Mouse (Mus musculus): ENCODE results near the gene Rps6kb2. TPM values are rescaled to one million over a fixed set of nuclear protein-coding genes. Genes with fewer than 3 reads are reported as not detected.

Rps6kb2 gene
- polyA plus RNA-seq, 1 experiment from 2014 or later, result 45.7 TPM

DNA sequence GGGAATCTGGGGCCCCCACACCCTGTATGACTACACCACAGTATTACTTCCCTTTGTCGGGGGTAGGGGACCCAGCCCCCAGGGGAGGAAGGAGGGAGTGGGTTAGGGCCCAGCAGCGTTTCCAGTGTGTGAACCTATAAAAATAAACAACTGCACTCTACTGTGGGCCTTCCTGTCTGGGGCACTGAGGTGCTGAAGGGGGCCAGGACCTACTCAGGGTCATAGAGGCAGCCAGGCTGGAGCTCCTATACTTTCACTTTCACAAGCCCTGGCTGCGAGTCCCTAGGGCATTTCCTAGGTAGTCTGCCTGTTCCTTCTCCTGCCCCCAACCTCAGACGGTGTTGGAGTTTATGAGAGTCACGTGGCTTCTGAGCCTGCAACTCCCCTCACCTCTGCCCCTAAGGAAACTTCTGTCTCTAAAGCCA is 49.3 kb downstream of the Rps6kb2 start:
- Histone ChIP-seq H3K36me3 (ENCODE audit: control insufficient read depth, insufficient read depth, low read length) (0 out of 2 replicates have a peak, but pooled peaks cover 2% of the 10 kb centered on the region), H3K4me3 (ENCODE audit: low read depth, low read length) (no peak overlapping the region), H3K27me3 (ENCODE audit: control insufficient read depth, insufficient read depth, low read length) (no peaks in the 10 kb centered on the region), H3K4me2 (replicated peaks; ENCODE audit: low read depth, low read length) (no peak overlapping the region), H3K9me3 (ENCODE audit: control insufficient read depth, low read length) (no peaks in the 10 kb centered on the region), H3K27ac (ENCODE audit: low read depth, low read length) (no peak overlapping the region), H3K9ac (ENCODE audit: low read depth, low read length) (no peak overlapping the region), H3K4me1 (replicated peaks; ENCODE audit: control insufficient read depth, insufficient read depth, low read length) (no peaks in the 10 kb centered on the region)
- DNase-seq (ENCODE audit: low spot score) (no peak), ATAC-seq (ENCODE audit: low FRiP score) (no peak)
- 62% methylated on average over 5 of the region's 5 CpGs for WGBS

DNA sequence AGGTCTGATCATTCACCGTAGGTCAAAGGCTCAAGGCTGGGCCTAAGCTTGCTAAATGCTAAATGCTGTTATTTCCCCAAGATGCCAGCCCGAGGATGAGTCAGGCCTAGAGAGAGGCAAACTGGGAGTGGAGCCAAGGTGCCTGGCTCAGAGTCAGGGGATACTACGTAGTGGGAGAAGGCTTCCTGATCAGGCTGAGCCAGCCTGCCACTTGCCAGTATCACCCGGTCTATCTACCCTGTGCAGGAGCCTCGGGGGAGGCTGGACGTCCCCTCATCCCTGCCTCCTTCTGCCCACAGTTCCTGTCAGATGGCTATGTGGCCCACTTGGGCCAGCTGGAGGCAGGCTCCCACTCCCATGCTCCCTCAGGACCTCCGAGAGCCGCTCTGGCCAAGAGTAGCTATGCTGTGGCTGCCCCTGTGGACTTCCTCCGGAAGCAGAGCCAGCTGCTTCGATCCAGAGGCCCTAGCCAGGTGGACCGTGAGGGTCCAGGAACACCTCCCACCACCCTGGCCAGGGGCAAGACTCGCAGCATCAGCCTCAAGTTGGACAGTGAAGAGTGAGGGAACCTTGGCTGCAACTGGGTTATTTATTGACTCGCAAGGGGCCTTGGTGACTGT is 49.9 kb downstream of the Rps6kb2 start:
- H3K27me3 ChIP-seq (ENCODE audit: control insufficient read depth, insufficient read depth, low read length), result no peaks in the 10 kb centered on the region
- no peak overlapping the region for H3K9ac ChIP-seq (ENCODE audit: low read depth, low read length)
- no peak for DNase-seq (ENCODE audit: low spot score)
- no peak overlapping the region for H3K4me2 ChIP-seq (replicated peaks; ENCODE audit: low read depth, low read length)
- 0 out of 2 replicates have a peak, but pooled peaks cover 2% of the 10 kb centered on the region for H3K36me3 ChIP-seq (ENCODE audit: control insufficient read depth, insufficient read depth, low read length)
- WGBS, result 88% methylated on average over 13 of the region's 13 CpGs
- no peak overlapping the region for H3K4me3 ChIP-seq (ENCODE audit: low read depth, low read length)
- H3K9me3 ChIP-seq (ENCODE audit: control insufficient read depth, low read length), result no peaks in the 10 kb centered on the region
- no peaks in the 10 kb centered on the region for H3K4me1 ChIP-seq (replicated peaks; ENCODE audit: control insufficient read depth, insufficient read depth, low read length)
- H3K27ac ChIP-seq (ENCODE audit: low read depth, low read length), result no peak overlapping the region
- ATAC-seq (ENCODE audit: low FRiP score), result no peak

GRCm38 (mm10) chr19:4112063-4112960 is 50.8 kb downstream of the Rps6kb2 start:
- H3K4me2 ChIP-seq (replicated peaks; ENCODE audit: low read depth, low read length), result no peak overlapping the region
- no peak for DNase-seq (ENCODE audit: low spot score)
- 0 out of 2 replicates have a peak, but pooled peaks cover 2% of the 10 kb centered on the region for H3K36me3 ChIP-seq (ENCODE audit: control insufficient read depth, insufficient read depth, low read length)
- no peaks in the 10 kb centered on the region for H3K4me1 ChIP-seq (replicated peaks; ENCODE audit: control insufficient read depth, insufficient read depth, low read length)
- no peak overlapping the region for H3K27ac ChIP-seq (ENCODE audit: low read depth, low read length)
- no peaks in the 10 kb centered on the region for H3K9me3 ChIP-seq (ENCODE audit: control insufficient read depth, low read length)
- ATAC-seq (ENCODE audit: low FRiP score), result no peak
- no peak overlapping the region for H3K4me3 ChIP-seq (ENCODE audit: low read depth, low read length)
- H3K27me3 ChIP-seq (ENCODE audit: control insufficient read depth, insufficient read depth, low read length), result no peaks in the 10 kb centered on the region
- 92% methylated on average over 26 of the region's 26 CpGs for WGBS
- H3K9ac ChIP-seq (ENCODE audit: low read depth, low read length), result no peak overlapping the region

DNA sequence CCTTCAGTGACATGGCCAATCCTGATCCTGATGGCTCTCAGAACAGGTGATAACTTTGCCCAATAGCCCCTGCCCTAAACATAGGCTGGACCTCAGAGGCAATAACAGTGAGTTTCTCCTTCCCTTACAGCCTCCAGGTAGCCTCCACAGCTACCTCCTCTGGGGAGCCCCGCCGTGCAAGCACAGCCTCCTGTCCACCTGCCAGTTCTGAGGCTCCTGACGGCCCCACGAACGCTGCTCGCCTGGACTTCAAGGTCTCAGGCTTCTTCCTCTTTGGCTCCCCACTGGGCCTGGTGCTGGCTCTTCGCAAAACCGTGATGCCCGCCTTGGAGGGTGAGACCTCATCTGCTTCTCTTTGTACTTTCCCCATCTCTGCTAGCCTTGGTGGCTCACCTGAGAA is 54.6 kb downstream of the Rps6kb2 start:
- no peak overlapping the region for H3K4me2 ChIP-seq (replicated peaks; ENCODE audit: low read depth, low read length)
- H3K27me3 ChIP-seq (ENCODE audit: control insufficient read depth, insufficient read depth, low read length), result no peaks in the 10 kb centered on the region
- H3K4me1 ChIP-seq (replicated peaks; ENCODE audit: control insufficient read depth, insufficient read depth, low read length), result no peaks in the 10 kb centered on the region
- no peak overlapping the region for H3K9ac ChIP-seq (ENCODE audit: low read depth, low read length)
- H3K36me3 ChIP-seq (ENCODE audit: control insufficient read depth, insufficient read depth, low read length), result no peaks in the 10 kb centered on the region
- DNase-seq (ENCODE audit: low spot score) (no peak), ATAC-seq (ENCODE audit: low FRiP score) (no peak)
- no peak overlapping the region for H3K4me3 ChIP-seq (ENCODE audit: low read depth, low read length)
- no peak overlapping the region for H3K27ac ChIP-seq (ENCODE audit: low read depth, low read length)
- WGBS, result 84% methylated on average over 9 of the region's 9 CpGs
- no peaks in the 10 kb centered on the region for H3K9me3 ChIP-seq (ENCODE audit: control insufficient read depth, low read length)

- 89% methylated on average over 14 of the region's 14 CpGs for WGBS
- no peak overlapping the region for H3K4me2 ChIP-seq (replicated peaks; ENCODE audit: low read depth, low read length)
- DNase-seq (ENCODE audit: low spot score) (no peak), ATAC-seq (ENCODE audit: low FRiP score) (no peak)
- H3K9ac ChIP-seq (ENCODE audit: low read depth, low read length), result no peak overlapping the region
- no peaks in the 10 kb centered on the region for H3K36me3 ChIP-seq (ENCODE audit: control insufficient read depth, insufficient read depth, low read length)
- H3K9me3 ChIP-seq (ENCODE audit: control insufficient read depth, low read length), result no peaks in the 10 kb centered on the region
- no peaks in the 10 kb centered on the region for H3K4me1 ChIP-seq (replicated peaks; ENCODE audit: control insufficient read depth, insufficient read depth, low read length)
- H3K27me3 ChIP-seq (ENCODE audit: control insufficient read depth, insufficient read depth, low read length), result peaks cover 7% of the 10 kb centered on the region
- H3K4me3 ChIP-seq (ENCODE audit: low read depth, low read length), result no peak overlapping the region
- no peak overlapping the region for H3K27ac ChIP-seq (ENCODE audit: low read depth, low read length)
Observed at GRCm38 (mm10) chr19:4106654-4107053, 56.5 kb downstream of the Rps6kb2 start.

GRCm38 (mm10) chr19:4104675-4105194 is 58.4 kb downstream of the Rps6kb2 start:
- H3K4me1 ChIP-seq (replicated peaks; ENCODE audit: control insufficient read depth, insufficient read depth, low read length), result peaks cover 10% of the 10 kb centered on the region
- no peak overlapping the region for H3K27ac ChIP-seq (ENCODE audit: low read depth, low read length)
- H3K27me3 ChIP-seq (ENCODE audit: control insufficient read depth, insufficient read depth, low read length), result peaks cover 21% of the 10 kb centered on the region
- H3K36me3 ChIP-seq (ENCODE audit: control insufficient read depth, insufficient read depth, low read length), result no peaks in the 10 kb centered on the region
- H3K9ac ChIP-seq (ENCODE audit: low read depth, low read length), result no peak overlapping the region
- H3K4me3 ChIP-seq (ENCODE audit: low read depth, low read length), result no peak overlapping the region
- ATAC-seq (ENCODE audit: low FRiP score), result no peak
- WGBS, result 86% methylated on average over 16 of the region's 16 CpGs
- DNase-seq (ENCODE audit: low spot score), result no peak
- H3K9me3 ChIP-seq (ENCODE audit: control insufficient read depth, low read length), result no peaks in the 10 kb centered on the region
- no peak overlapping the region for H3K4me2 ChIP-seq (replicated peaks; ENCODE audit: low read depth, low read length)

Other genes starting within 250 kb of the Rps6kb2 start
- 0.59 and 1.4 TPM in 2 replicates for gene Aldh3b1, start 233.5 kb downstream of the Rps6kb2 start, polyA plus RNA-seq (2014; fragmentation: Nextera tagmentation; extraction: Ambion mirVana)
- gene Unc93b1, start 228.2 kb downstream of the Rps6kb2 start, polyA plus RNA-seq (2014; fragmentation: Nextera tagmentation; extraction: Ambion mirVana), result 5.1 and 6.4 TPM in 2 replicates
- gene Aldh3b3, start 204.7 kb downstream of the Rps6kb2 start, polyA plus RNA-seq (2014; fragmentation: Nextera tagmentation; extraction: Ambion mirVana), result not detected in 2 replicates
- 1.5 and 2.3 TPM in 2 replicates for gene Aldh3b2, start 191.0 kb downstream of the Rps6kb2 start, polyA plus RNA-seq (2014; fragmentation: Nextera tagmentation; extraction: Ambion mirVana)
- gene Acy3, start 176.8 kb downstream of the Rps6kb2 start, polyA plus RNA-seq (2014; fragmentation: Nextera tagmentation; extraction: Ambion mirVana), result 2.5 and 2.8 TPM in 2 replicates
- gene Tbx10, start 170.6 kb downstream of the Rps6kb2 start, polyA plus RNA-seq (2014; fragmentation: Nextera tagmentation; extraction: Ambion mirVana), result 0.70 and 2.3 TPM in 2 replicates
- gene Nudt8, start 162.8 kb downstream of the Rps6kb2 start, polyA plus RNA-seq (2014; fragmentation: Nextera tagmentation; extraction: Ambion mirVana), result 14.6 and 19.5 TPM in 2 replicates
- gene Gm49405, start 162.7 kb downstream of the Rps6kb2 start, polyA plus RNA-seq (2014; fragmentation: Nextera tagmentation; extraction: Ambion mirVana), result 1.5 and 1.6 TPM in 2 replicates
- gene Doc2g, start 160.0 kb downstream of the Rps6kb2 start, polyA plus RNA-seq (2014; fragmentation: Nextera tagmentation; extraction: Ambion mirVana), result 1.5 and 1.9 TPM in 2 replicates
- gene Ndufv1, start 150.5 kb downstream of the Rps6kb2 start, polyA plus RNA-seq (2014; fragmentation: Nextera tagmentation; extraction: Ambion mirVana), result 188 and 201 TPM in 2 replicates
- 343 and 348 TPM in 2 replicates for gene Gstp1, start 125.4 kb downstream of the Rps6kb2 start, polyA plus RNA-seq (2014; fragmentation: Nextera tagmentation; extraction: Ambion mirVana)
- gene Gstp2, start 117.3 kb downstream of the Rps6kb2 start, polyA plus RNA-seq (2014; fragmentation: Nextera tagmentation; extraction: Ambion mirVana), result 1.1 and 2.9 TPM in 2 replicates
- gene Gstp3, start 103.8 kb downstream of the Rps6kb2 start, polyA plus RNA-seq (2014; fragmentation: Nextera tagmentation; extraction: Ambion mirVana), result not detected in 2 replicates
- not detected in 2 replicates for gene Cabp2, start 81.8 kb downstream of the Rps6kb2 start, polyA plus RNA-seq (2014; fragmentation: Nextera tagmentation; extraction: Ambion mirVana)
- gene Cdk2ap2, start 66.2 kb downstream of the Rps6kb2 start, polyA plus RNA-seq (2014; fragmentation: Nextera tagmentation; extraction: Ambion mirVana), result 74.4 and 84.3 TPM in 2 replicates
- 12.2 and 15.4 TPM in 2 replicates for gene Pitpnm1, start 63.4 kb downstream of the Rps6kb2 start, polyA plus RNA-seq (2014; fragmentation: Nextera tagmentation; extraction: Ambion mirVana)
- 65.7 and 67.4 TPM in 2 replicates for gene Aip, start 37.5 kb downstream of the Rps6kb2 start, polyA plus RNA-seq (2014; fragmentation: Nextera tagmentation; extraction: Ambion mirVana)
- not detected in 2 replicates for gene Gpr152, start 23.6 kb downstream of the Rps6kb2 start, polyA plus RNA-seq (2014; fragmentation: Nextera tagmentation; extraction: Ambion mirVana)
- gene Cabp4, start 19.3 kb downstream of the Rps6kb2 start, polyA plus RNA-seq (2014; fragmentation: Nextera tagmentation; extraction: Ambion mirVana), result not detected in 2 replicates
- 119 and 123 TPM in 2 replicates for gene Coro1b, start 14.7 kb downstream of the Rps6kb2 start, polyA plus RNA-seq (2014; fragmentation: Nextera tagmentation; extraction: Ambion mirVana)
- gene Ptprcap, start 9.8 kb downstream of the Rps6kb2 start, polyA plus RNA-seq (2014; fragmentation: Nextera tagmentation; extraction: Ambion mirVana), result 1.0 and 1.1 TPM in 2 replicates
- 2.8 and 3.3 TPM in 2 replicates for gene Carns1, start 12.1 kb upstream of the Rps6kb2 start, polyA plus RNA-seq (2014; fragmentation: Nextera tagmentation; extraction: Ambion mirVana)
- gene Tbc1d10c, start 27.9 kb upstream of the Rps6kb2 start, polyA plus RNA-seq (2014; fragmentation: Nextera tagmentation; extraction: Ambion mirVana), result 0.79 and 0.96 TPM in 2 replicates
- 868 and 927 TPM in 2 replicates for gene Ppp1ca, start 28.7 kb upstream of the Rps6kb2 start, polyA plus RNA-seq (2014; fragmentation: Nextera tagmentation; extraction: Ambion mirVana)
- 41.6 and 42.1 TPM in 2 replicates for gene Rad9a, start 38.3 kb upstream of the Rps6kb2 start, polyA plus RNA-seq (2014; fragmentation: Nextera tagmentation; extraction: Ambion mirVana)
- 0.82 and 0.90 TPM in 2 replicates for gene Clcf1, start 50.9 kb upstream of the Rps6kb2 start, polyA plus RNA-seq (2014; fragmentation: Nextera tagmentation; extraction: Ambion mirVana)
- not detected in 2 replicates for gene AC109138.7, start 51.0 kb upstream of the Rps6kb2 start, polyA plus RNA-seq (2014; fragmentation: Nextera tagmentation; extraction: Ambion mirVana)
- gene Pold4, start 68.5 kb upstream of the Rps6kb2 start, polyA plus RNA-seq (2014; fragmentation: Nextera tagmentation; extraction: Ambion mirVana), result 11.0 and 17.9 TPM in 2 replicates
- 2.8 and 3.9 TPM in 2 replicates for gene Ssh3, start 105.8 kb upstream of the Rps6kb2 start, polyA plus RNA-seq (2014; fragmentation: Nextera tagmentation; extraction: Ambion mirVana)
- gene Ankrd13d, start 119.8 kb upstream of the Rps6kb2 start, polyA plus RNA-seq (2014; fragmentation: Nextera tagmentation; extraction: Ambion mirVana), result 8.6 and 11.0 TPM in 2 replicates
- gene Grk2, start 142.9 kb upstream of the Rps6kb2 start, polyA plus RNA-seq (2014; fragmentation: Nextera tagmentation; extraction: Ambion mirVana), result 12.5 and 13.9 TPM in 2 replicates
- gene Kdm2a, start 234.9 kb upstream of the Rps6kb2 start, polyA plus RNA-seq (2014; fragmentation: Nextera tagmentation; extraction: Ambion mirVana), result 42.1 and 44.0 TPM in 2 replicates

Data from hindbrain, embryonic 11.5 days (tissue).